Mouse (Mus musculus) hindlimb bud, embryonic 11.5 days (tissue): ENCODE results near the gene Saa2.

ENCODE experiments used
- DNase-seq: peaks from one replicate; pipeline ENCODE4 v3.0.0-alpha.2; 2012; ENCODE audit warnings: low read depth, low spot score; ENCODE audit errors: extremely low spot score

Saa2 gene

DNA sequence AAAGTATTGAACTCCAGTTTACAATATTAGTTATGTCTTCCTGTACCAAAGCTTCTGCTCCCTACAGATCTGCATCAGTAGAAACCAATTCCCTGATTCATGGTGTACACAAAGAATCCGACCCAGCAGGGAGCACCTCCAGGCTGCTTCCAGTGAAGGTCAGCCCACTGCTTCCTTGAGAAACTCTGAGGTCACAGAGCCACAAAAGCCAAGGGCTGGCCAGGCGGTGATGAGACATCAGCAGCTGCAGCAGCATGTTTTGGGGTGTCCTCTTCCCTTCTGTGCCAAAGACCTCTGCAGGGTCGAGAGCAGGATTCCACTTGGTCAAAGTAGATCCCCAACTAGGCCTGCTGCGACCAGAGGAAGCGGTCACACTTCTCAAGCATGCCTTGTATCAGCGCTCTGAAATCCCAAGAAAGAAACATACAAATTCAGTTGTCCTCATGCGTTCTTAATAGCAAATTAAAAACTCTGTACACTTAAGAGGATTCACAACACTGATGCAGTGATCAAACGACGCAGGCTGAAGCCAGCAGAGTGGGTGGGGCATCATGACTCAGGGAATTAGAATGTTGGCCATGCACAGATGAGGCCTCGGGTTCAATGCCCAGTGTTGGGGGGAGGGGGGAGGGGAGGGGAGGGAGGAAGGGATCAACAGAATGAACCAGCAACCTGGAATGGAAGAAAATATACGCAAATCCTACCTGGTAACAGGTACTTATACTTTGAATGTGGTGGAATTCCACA lies 9.6 kb downstream of the Saa2 start:
- no peak for DNase-seq

DNA sequence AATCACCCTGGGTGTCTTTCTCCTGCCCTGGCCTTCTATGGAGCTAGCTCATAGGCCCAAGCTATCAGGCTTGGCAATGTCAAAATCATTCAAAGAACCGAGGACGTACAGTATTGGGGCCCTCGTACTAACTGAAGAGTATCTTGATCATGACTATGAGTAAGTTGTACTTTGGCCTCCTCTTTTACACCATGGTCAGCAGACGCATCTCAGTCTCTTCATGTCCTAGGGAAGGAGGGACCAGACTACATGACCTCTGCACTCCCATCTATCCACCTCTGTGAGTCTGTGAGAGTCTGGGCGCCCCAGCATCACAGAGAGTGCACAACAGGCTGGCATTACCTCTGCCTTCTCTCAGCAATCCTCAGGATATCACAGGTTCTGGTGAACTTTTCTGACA lies 11.0 kb downstream of the Saa2 start:
- no peak for DNase-seq

DNA sequence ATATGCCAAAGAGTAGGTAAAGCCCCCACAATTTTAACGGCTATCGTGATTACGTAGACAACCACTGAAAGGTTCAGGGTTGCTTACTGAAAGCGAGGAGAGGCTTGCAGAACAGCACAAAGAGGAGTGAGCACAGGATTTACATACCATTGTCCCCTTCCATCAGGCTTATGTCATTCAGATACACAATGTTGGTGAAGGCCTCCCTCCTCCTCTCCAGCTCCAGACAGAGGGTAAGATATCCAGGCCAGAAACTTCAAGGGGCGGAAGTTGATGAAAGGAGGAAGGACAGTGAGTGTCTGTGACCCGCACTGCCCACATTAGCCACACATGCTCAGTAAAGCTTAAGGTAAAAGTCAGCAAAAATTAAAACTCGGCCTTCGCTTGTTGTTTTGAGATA lies 13.1 kb downstream of the Saa2 start:
- no peak for DNase-seq

DNA sequence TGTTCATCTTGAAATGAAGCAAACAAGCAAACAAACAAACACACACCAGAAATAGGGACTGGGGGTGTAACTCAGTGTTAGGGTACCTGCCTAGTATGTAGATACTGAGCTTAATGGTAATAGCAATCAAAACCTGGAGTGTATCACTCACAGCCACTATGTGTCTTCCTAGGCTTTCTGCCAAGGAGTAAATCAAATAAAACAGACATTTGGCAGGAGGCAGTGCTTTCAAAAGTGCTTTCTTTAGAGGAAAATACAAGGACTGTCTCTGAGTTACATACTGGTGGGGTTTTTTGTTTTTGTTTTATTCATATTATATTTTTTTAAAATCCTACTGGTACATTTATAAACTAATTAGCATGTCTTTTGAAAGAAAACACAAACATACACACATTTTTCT lies 15.8 kb downstream of the Saa2 start:
- no peak for DNase-seq

DNA sequence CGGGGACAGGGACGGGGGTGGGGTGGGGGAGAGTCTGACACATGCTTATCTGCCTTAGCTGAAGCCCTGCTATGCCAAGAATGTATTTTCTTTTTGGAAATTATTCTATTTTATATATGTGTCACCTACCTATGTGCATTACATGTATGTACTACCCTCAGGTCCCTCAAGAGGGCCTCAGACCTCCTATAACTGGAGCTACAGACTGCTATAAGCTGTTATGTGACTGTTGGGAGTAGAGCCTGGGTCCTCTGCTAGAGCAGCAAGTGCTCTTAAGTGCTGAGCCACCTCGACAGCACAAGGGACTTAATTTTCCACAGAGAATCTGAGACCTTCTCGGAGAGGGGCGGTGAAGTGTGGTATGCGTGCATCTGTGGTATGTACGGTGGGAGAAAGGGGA lies 16.9 kb downstream of the Saa2 start:
- no peak for DNase-seq

DNA sequence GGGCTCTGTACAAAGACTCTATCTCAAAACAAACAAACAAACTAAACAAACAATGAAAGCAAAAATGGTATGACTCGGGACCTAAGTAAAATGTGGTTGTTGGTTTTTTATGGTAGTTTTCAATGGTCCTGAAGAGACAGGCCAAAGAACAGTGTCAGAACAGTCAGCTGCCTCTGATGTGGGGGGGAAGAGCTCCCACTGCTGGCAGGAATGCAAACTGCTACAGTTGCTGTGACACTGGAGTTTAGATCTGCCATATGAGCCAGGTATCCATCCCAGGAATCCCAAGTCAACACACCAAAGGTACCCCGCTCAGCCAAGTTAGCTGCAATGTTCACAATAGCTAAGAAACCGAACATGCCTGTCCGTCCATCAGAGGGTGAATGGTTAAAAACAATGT lies 19.1 kb downstream of the Saa2 start:
- DNase-seq: peak; percentile 53

DNA sequence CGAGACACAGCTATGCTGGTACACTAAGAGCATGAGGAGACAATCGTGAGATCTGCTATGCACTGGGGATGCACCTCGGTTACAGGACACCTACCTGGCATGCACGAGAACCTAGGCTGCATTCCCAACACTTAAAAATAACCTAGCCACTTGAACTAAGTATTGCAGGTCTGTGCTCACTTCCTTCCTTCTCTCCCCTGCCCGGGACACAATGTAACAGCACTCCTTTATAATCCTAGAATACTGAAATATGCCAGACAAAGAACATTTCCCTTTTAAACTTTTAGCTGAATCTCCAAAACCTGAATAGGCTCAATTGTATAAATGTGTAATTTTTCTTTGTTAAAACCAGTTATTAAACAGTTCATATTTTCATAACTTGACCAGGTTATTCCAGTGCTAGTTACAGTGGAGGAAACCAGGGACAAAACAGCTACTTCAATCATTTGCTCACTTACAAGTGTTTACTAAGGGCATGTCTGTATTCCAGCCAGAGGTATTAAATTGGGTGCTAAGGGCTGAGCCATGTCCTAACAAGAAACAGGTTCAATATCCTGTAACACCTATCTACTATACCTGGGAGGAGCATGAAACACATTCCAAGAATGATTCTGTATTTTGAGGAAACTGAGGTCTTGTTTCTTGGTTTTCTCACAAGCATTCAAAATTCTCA lies 37.7 kb downstream of the Saa2 start:
- DNase-seq: no peak

DNA sequence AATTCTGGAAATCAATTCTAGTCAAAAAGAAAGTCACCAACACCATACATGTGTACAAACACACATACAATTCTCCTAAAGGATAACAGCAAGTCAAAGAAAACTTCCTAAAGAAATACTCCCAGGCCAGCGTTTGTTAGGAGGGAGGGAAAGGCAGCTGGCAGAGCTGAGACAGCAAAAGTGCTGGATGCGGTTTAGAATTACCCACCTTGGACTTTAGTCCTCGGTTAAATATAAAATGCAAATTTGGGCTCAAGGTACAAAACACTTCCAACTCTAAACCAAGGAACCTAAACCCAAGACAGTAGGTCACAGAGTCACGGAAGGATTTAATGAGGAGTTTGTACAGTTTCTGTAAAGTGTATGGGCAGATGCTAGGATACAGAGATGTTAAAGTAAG lies 42.3 kb downstream of the Saa2 start:
- DNase-seq: no peak

DNA sequence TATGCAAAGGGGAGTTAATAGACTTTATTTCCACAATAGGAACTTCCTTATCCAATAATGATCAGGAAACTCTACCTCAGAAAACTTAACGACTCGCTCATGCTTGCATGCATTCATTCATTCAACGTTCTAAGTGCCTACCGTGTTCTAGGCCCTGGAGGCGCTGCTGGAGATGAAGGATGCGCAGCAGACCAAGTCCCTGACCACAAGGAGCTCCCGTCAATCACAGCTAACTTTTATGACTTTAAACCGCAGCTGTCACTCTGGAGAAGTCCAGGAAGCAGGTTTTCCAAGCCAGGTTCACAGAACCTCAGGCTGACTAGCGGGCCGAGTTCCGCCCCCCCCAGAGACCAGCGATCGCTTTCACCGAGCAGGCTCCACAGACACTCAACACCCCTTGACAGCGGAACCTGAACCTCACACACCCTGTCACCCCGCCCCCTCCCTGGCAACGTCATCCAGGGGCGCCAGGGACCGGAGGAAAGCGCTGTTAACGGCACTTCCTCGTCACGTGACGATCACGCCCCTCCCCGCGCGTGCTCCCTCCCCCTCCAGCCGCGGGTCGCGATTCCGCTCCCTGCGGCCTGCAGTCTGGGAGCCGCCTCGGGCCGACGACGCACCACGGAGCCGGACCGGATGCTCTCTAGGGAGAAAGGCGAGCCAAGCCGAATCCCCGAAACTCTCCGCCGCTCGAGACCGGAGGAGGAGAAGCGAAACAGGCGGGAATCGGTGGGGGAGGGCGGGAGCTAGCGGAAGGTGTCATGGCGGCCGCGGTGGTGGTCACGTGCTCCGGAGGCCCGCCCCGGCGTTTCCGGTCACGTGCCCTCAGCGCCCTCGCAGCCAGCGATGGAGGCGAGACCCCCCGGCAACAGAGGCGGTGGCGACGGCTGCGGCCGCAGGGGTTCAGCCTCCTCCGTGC lies 44.0 kb downstream of the Saa2 start, which contains the start of the genes Hps5 and Gtf2h1:
Gene Hps5, minus strand, starts transcription at position 778 of the 919 bp plus-strand sequence.
Gene Gtf2h1, plus strand, starts transcription at position 817 of the 919 bp plus-strand sequence.
- DNase-seq: peak; percentile 71

DNA sequence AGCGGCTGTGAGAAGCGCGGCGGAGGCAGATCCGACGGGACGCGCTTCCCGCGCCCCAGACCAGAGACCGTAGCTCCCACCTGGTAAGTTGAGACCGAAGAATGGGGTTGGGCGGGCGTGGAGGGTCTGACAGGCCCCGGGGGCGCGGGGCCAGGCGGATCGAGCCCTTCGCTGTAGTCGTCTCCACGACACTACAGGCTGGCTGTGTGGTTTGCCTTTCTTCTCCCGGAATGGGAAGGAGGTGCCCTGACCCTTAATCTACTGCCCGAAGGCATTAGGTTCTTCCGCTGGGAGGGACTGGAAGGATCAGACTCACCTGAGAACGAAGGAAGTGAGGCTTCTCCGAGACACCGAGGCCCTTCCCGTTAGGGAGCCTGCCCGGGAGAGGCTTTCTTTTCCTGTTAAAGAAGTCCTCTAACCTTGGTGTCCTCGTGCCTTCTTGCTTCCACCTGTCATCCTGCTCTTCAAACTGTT lies 44.7 kb downstream of the Saa2 start:
- DNase-seq: no peak

DNA sequence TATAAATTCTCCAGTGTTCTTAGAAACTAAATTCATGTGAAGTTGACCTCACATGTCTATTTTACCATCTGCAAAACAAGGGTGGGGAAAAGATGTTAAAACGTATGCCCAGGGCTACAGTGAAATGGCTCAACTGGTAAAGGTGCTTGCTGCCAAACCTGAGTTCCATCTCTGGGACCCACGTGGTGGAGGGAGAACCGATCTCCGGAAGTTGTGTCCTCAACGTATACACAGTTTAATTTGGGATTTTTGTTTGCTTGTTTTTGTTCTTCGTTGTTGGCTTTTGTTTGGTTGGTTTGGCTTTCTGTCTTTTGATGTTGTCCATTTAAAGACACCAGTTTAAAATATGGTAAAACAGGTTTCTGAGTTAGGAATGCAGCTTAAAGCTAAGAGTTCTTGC lies 45.2 kb downstream of the Saa2 start:
- no peak for DNase-seq
